Mouse (Mus musculus) limb, embryonic 14.5 days (tissue): ENCODE results near the gene Nell1. TPM values are rescaled to one million over a fixed set of nuclear protein-coding genes. Genes with fewer than 3 reads are reported as not detected.

Source experiments
- ATAC-seq: fragments of 200-750 bp; cut with Nextera tagmentation; 2 replicates; pipeline ENCODE4 v1.8.0; 2017; ENCODE audit warnings: low read depth, moderate number of reproducible peaks, moderate TSS enrichment; ENCODE audit not compliant: low FRiP score
- DNase-seq: peaks from one replicate; pipeline ENCODE4 v3.0.0-alpha.2; 2015; ENCODE audit warnings: low spot score
- H3K27ac ChIP-seq: fragments of 300-500 bp; sonication (generic); replicated peaks from 2 replicates; pipeline ENCODE4 v1.5.1; 2014; ENCODE audit warnings: low read depth, mild to moderate bottlenecking, low read length, moderate library complexity, mixed read lengths
- H3K27me3 ChIP-seq: fragments of 300-500 bp; sonication (generic); 2 replicates; pipeline ENCODE4 v1.6.1; 2014; ENCODE audit warnings: low read length, mixed read lengths; ENCODE audit not compliant: control insufficient read depth, insufficient read depth
- H3K36me3 ChIP-seq: fragments of 300-500 bp; sonication (generic); 2 replicates; pipeline ENCODE4 v1.6.1; 2014; ENCODE audit warnings: mild to moderate bottlenecking, low read length, moderate library complexity, mixed read lengths; ENCODE audit not compliant: control insufficient read depth, insufficient read depth
- H3K4me1 ChIP-seq: fragments of 300-500 bp; sonication (generic); 2 replicates; pipeline ENCODE4 v1.6.1; 2014; ENCODE audit warnings: antibody characterized with exemption, low read length, mixed read lengths; ENCODE audit not compliant: control insufficient read depth, insufficient read depth
- H3K4me2 ChIP-seq: fragments of 300-500 bp; sonication (generic); replicated peaks from 2 replicates; pipeline ENCODE4 v1.6.1; 2014; ENCODE audit warnings: low read depth, mild to moderate bottlenecking, low read length, moderate library complexity; ENCODE audit not compliant: severe bottlenecking
- H3K4me3 ChIP-seq: fragments of 300-500 bp; sonication (generic); replicated peaks from 2 replicates; pipeline ENCODE4 v1.5.1; 2014; ENCODE audit warnings: low read length
- H3K9ac ChIP-seq: fragments of 300-500 bp; sonication (generic); 2 replicates; pipeline ENCODE4 v1.6.1; 2014; ENCODE audit warnings: mild to moderate bottlenecking, low read depth, low read length, moderate library complexity; ENCODE audit not compliant: severe bottlenecking
- H3K9me3 ChIP-seq: fragments of 300-500 bp; sonication (generic); 2 replicates; pipeline ENCODE4 v1.6.1; 2016; ENCODE audit warnings: low read length; ENCODE audit not compliant: control insufficient read depth
- POLR2A ChIP-seq: fragments of 200-500 bp; IDR thresholded peaks from 2 replicates; pipeline ENCODE4 v1.8.0; 2012; ENCODE audit warnings: inconsistent platforms, mild to moderate bottlenecking, moderate library complexity, borderline replicate concordance; ENCODE audit not compliant: insufficient read depth, insufficient read length; ENCODE audit errors: extremely low read depth
- WGBS: fragments of 180-500 bp; shearing (Covaris S2); extraction: QIAGEN DNeasy Blood & Tissue Kit; methylation state at CpG from one replicate; pipeline ENCODE4 v1.1.7; 2014; 5-methylcytosine and 5-hydroxymethylcytosine counted together
- polyA plus RNA-seq, 2 experiments: library from polyadenylated mRNA; depleted of rRNA in 1 of 2; stranded (reverse) in 1 of 2; unstranded in 1 of 2; fragments of >200 nt; fragmentation: Nextera tagmentation in 1 of 2; extraction: Ambion mirVana in 1 of 2; gene quantifications; 2 replicates each; pipeline versions ENCODE4 v1.2.1 to v1.2.3; 2012 to 2014

The Nell1 gene
- polyA plus RNA-seq, 2 experiments: 4.8 to 5.2 TPM

GRCm38 (mm10) chr7:50672266-50672665, 697.6 kb downstream of the Nell1 start:
- ATAC-seq: no peak
- no peaks in the 10 kb centered on the region for H3K27me3 ChIP-seq
- no peak overlapping the region for H3K4me2 ChIP-seq
- H3K4me3 ChIP-seq: no peak overlapping the region
- H3K9me3 ChIP-seq: no peaks in the 10 kb centered on the region
- WGBS: 59% methylated on average over 4 of the region's 4 CpGs
- H3K9ac ChIP-seq: no peak overlapping the region
- DNase-seq: no peak
- TF ChIP-seq POLR2A: no peak
- no peak overlapping the region for H3K27ac ChIP-seq
- H3K4me1 ChIP-seq: no peaks in the 10 kb centered on the region
- H3K36me3 ChIP-seq: no peaks in the 10 kb centered on the region

- no peak overlapping the region for H3K27ac ChIP-seq
- ATAC-seq (no peak), DNase-seq (no peak)
- no peak overlapping the region for H3K4me3 ChIP-seq
- H3K9me3 ChIP-seq: no peaks in the 10 kb centered on the region
- no peak overlapping the region for H3K4me2 ChIP-seq
- H3K9ac ChIP-seq: no peak overlapping the region
- TF ChIP-seq POLR2A: no peak
- H3K27me3 ChIP-seq: no peaks in the 10 kb centered on the region
- WGBS: 58% methylated on average over 1 of the region's 1 CpGs
- H3K36me3 ChIP-seq: no peaks in the 10 kb centered on the region
- no peaks in the 10 kb centered on the region for H3K4me1 ChIP-seq
Measured at GRCm38 (mm10) chr7:50675444-50675843, 700.8 kb downstream of the Nell1 start.

GRCm38 (mm10) chr7:50677511-50677910, 702.8 kb downstream of the Nell1 start:
- WGBS: 44% methylated on average over 1 of the region's 1 CpGs
- Histone ChIP-seq H3K4me1 (no peaks in the 10 kb centered on the region), H3K9ac (no peak overlapping the region), H3K9me3 (no peaks in the 10 kb centered on the region), H3K36me3 (no peaks in the 10 kb centered on the region), H3K27me3 (no peaks in the 10 kb centered on the region), H3K27ac (no peak overlapping the region), H3K4me3 (no peak overlapping the region), H3K4me2 (no peak overlapping the region)
- ATAC-seq: no peak
- no peak for DNase-seq
- no peak for TF ChIP-seq POLR2A

- no peaks in the 10 kb centered on the region for H3K4me1 ChIP-seq
- DNase-seq (no peak), ATAC-seq (no peak)
- H3K36me3 ChIP-seq: no peaks in the 10 kb centered on the region
- no peaks in the 10 kb centered on the region for H3K27me3 ChIP-seq
- TF ChIP-seq POLR2A: no peak
- WGBS: 93% methylated on average over 5 of the region's 5 CpGs
- H3K4me2 ChIP-seq: no peak overlapping the region
- H3K9me3 ChIP-seq: no peaks in the 10 kb centered on the region
- no peak overlapping the region for H3K4me3 ChIP-seq
- H3K9ac ChIP-seq: no peak overlapping the region
- no peak overlapping the region for H3K27ac ChIP-seq
Measured at GRCm38 (mm10) chr7:50686337-50686736, 711.7 kb downstream of the Nell1 start.

- Histone ChIP-seq H3K9me3 (no peaks in the 10 kb centered on the region), H3K4me3 (no peak overlapping the region), H3K27me3 (no peaks in the 10 kb centered on the region), H3K27ac (no peak overlapping the region), H3K4me2 (no peak overlapping the region), H3K36me3 (no peaks in the 10 kb centered on the region), H3K4me1 (no peaks in the 10 kb centered on the region), H3K9ac (no peak overlapping the region)
- no peak for TF ChIP-seq POLR2A
- no peak for DNase-seq
- WGBS: 88% methylated on average over 3 of the region's 3 CpGs
- no peak for ATAC-seq
Measured at GRCm38 (mm10) chr7:50725166-50725565, 750.5 kb downstream of the Nell1 start.

- Histone ChIP-seq H3K4me2 (no peak overlapping the region), H3K9me3 (no peaks in the 10 kb centered on the region), H3K4me1 (no peaks in the 10 kb centered on the region), H3K4me3 (no peak overlapping the region), H3K27ac (no peak overlapping the region), H3K9ac (no peak overlapping the region), H3K27me3 (no peaks in the 10 kb centered on the region), H3K36me3 (no peaks in the 10 kb centered on the region)
- ATAC-seq: no peak
- no peak for TF ChIP-seq POLR2A
- WGBS: 47% methylated on average over 4 of the region's 4 CpGs
- DNase-seq: no peak
Measured at GRCm38 (mm10) chr7:50730951-50731350, 756.3 kb downstream of the Nell1 start.
